Mouse (Mus musculus): Measurements from ENCODE around the gene Papola.

The Papola gene

DNA sequence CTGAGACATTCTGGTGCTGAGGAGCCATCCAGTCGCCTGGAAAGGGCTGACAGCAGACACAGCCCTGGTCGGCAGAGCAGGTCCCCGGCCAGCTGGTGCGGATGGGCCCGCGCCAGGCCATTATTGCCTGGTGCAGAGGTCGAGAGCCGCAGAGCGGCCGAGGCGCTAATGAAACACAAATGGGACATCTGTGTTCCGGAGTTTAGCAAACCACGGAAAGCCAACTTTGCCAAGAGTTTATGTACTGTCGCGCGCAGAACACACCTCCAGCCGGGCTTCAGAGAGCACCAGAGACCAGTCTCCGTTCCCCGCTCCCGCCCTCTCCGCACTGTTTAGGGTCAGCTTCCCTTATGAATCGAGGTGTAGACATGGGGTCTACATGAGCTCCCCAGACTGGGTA is 78.1 kb downstream of the Papola start:
- no peak for DNase-seq (ENCODE audit: low spot score in 2 of 2)

DNA sequence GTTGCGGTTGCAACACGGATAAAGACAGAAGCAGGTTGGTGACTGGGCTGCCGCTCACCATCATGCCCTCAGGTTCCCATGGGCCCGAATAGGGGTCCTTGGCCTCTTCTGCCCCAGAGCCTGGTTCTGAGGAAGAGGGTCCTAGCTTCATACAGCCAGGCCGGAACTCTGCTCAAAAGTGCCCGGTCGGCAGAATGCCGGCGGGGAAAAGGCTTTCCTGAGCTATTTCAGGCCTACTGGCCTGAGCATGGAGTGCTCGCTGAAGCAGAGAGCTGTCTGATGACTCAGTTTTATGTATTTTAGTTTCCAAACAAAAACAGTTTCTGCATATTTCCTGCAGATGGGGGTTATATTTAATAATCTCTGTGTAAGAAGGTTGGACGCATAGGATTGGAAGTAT is 78.9 kb downstream of the Papola start:
- DNase-seq (ENCODE audit: low spot score in 2 of 2) = no peak

DNA sequence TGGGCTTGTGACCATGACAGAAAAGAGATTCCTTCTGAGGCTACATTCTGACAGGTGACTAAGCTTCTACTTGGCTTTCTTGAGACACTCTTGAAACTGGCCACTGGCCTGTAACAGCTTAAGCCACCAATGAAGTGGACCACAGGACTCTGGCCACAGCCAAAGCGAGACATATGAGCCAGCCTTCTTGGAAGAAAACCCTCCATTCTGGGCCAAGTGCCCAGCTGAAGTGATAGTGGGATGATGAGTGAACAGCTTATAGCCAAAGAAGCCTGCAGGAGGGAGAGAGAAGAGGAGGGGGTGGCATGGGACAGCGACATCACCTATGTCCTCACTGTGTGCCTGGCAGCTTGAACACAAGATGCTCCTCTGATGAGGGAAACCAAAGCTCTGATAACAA is 83.2 kb downstream of the Papola start:
- no peak for DNase-seq (ENCODE audit: low spot score in 2 of 2)

DNA sequence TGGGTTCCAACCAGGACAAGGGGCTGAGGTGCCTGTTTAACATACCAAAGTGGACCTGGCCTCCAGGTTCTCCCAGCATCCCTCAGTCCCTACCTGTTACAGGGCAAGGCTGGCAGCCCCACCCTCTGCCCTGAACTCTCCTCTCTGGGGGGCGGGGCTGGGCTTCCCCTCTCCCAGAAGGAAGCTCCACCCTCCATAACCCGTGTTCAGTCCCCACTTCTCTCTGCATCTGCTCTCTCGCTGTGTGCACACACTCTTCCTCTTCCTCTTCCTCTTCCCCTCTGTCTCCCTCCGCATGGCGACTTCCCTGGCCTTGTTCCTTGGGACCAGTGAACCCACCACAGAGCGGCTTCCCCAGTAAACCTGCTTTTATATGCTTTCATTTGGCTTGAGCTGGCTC is 84.7 kb downstream of the Papola start:
- no peak for DNase-seq (ENCODE audit: low spot score in 2 of 2)

DNA sequence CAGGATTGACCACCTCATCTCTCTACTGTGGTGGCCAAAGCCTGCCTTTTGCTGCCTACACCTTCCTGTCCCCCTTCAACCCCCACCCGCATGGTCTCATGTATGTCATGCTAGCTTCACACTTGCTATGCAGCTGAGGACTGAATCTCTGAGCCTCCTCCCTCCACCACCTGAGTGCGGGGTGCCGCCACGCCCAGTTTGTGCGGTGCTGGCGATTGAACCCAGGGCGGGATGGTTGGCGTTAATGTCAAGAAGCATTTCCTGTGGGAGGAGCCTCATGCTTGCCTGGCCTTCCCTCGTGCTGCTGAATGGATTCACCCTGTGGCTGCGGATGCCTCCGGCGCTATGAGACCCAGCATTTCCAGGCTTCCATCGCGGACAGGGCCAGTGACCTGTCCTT is 85.2 kb downstream of the Papola start:
- DNase-seq (ENCODE audit: low spot score in 2 of 2) = no peak

DNA sequence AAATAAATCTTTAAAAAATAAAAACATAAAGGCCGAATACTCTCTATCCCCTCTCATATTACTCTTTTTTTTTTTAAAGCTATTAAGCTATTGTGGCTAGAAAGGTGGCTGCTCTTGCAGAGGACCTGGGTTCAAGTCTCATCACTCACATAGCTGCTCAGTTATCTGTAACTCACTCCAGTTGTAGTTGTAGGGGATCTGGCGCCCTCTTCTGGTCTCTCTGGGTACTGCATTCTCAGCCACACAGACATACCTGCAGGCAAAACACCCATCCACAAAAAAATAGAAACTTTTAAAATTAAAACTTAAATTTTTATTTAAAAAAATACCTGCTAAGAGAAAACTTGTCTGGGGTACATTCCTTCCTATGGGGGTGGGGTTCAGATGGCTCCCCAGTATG is 88.8 kb downstream of the Papola start:
- no peak for DNase-seq (ENCODE audit: low spot score in 2 of 2)

DNA sequence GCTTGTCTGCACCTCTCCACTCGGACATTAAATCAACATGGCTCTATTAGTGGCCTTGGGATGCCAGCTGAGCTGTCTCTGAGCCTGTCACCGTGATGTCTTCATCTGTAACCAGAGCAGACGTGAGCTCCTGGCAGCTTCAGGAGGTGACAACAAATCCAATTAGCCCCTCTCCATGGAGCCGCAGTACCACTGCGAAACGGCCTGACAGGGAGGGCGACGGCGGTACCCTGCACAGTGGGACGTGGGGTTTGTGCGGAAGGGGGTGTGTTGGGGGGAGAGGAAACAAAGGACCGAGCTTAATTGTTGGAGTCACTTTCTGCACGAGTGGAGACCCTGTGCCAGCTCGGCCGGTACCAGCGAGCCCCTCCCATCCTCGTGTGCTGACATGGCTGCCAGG is 90.6 kb downstream of the Papola start:
- no peak for DNase-seq (ENCODE audit: low spot score in 2 of 2)

DNA sequence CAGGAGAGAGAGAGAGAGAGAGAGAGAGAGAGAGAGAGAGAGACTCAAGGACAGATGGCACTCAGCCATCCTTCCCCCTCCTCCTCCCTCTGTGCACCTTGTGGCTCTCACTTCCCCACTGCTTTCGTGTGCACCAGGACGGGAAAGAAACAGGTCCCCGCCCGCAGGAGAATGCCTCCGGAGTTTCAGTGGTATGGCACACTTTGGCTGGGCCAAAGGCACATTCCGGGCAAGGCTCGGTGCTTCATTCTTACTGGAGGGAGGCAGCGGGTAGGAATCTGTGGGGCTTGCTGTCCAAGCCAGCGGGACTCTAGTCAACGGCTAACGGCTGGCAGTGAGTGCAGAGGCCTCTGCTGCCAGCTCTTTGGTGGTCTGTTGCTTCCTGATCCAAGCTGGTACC is 92.0 kb downstream of the Papola start:
- DNase-seq (ENCODE audit: low spot score in 2 of 2) = no peak

DNA sequence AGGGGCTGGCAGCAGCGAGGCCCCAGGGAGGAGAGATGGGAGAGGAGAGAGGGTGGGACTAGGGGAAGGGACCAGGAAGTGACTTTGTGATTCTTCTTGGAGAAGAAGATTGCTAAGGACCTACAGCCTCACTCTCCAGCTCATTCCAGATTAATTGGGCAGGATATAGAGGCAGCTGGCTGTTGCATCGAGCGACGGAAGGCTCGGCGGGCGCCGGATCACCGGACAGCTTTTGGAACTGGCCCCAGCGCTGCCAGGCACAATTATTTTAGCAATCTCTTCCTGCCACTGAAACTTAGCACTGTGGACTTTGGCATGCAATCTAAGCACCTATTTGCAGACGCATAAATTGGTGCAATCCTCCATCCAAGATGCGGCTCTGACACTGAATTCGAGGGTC is 92.4 kb downstream of the Papola start:
- no peak for DNase-seq (ENCODE audit: low spot score in 2 of 2)

DNA sequence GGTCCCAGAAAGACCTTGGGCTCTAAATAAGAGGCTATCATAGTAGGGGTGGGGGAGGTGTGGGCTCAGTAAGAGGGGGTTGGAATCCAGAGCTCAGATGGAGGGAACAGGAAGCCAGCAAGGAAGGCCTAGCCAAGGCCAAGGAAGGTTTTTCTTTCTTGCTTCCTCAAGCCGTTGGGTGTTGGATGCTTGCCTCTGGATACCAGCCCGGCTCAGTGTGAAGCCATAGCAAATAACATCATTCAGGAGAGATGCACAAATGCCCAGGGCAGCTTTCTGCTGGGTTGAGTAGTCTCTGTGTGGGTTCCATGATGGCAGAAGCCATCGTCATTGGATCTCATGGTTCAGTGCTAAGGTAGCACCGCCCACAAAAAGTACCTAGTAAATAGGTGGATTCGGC is 94.3 kb downstream of the Papola start:
- no peak for DNase-seq (ENCODE audit: low spot score in 2 of 2)

DNA sequence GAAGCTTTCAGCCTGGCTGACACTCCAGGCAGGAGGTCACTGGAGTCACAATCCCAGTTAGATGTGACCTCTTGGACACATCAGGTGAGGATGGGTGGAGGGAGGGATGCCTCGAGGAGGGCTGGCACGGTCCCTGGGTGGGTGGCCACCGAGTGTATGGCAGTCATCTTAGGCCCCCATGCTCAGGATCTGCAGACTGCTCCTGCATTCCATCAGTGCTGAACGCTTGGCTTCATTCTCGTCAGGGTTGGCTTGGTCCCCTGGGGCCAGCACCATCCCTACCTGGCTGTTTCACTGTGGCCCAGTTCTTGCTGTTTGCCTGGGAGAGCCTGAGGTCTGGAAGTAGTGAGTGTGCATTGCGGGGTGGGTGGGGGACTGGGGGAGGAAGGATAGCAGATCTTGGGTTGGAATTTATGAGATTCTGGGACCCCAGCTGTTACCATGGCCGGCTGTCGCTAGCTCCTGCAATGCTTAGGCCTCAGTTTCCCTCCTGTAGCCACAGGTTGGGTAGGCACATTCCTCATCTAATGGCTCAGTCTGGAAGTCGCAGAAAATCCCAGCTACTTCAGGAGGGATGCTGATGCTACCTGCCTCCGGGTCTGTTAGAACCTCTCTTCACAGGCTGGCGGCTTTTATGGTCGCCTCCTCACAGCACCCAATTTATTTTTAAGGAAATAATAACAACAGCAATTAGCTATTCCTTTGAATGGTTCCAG is 99.5 kb downstream of the Papola start:
- DNase-seq (ENCODE audit: low spot score in 2 of 2) = no peak

DNA sequence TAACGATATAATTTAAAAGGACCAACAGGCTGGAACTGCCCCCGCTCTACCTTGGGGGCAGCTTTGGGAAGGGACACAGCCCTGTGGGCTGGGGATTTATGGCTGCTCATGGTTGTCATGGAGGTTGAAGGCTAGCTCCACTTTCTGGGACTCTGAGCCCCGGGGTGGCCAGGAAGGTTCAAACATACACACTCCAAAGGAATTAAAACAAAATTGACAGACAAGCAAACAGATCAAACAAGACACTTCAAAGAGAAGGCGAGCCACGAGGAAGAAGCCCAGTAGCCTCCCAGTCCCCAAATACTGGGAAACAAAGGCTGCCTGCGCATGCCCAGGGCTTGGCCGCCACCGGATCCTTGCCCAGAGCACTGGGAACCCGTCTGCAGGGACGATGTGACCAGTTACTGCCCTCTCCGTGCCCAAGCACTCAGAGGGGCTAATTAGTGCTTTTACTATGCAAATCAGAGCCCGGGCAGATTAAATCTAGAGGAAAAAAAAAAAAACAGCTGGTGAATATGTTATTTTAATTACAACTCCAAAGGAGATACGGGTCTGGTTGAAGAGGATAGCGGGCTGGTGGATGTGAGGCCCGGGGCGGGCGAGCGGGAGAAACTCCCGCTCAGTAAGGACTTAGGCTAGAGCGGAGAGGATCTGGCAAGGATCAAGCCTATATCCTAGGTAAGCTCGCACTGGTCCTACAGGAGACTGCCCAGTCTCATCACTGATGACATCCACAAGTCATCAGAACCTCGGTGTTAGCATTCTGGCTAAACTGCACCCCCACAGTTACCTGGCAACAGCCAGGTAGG is 100.2 kb downstream of the Papola start:
- DNase-seq (ENCODE audit: low spot score in 2 of 2) = no peak

All from urinary bladder, postnatal 36 days (tissue).